Mouse (Mus musculus) gastrocnemius, postnatal 10 days (tissue): Measurements from ENCODE around the gene Ren1. TPM values are rescaled to one million over a fixed set of nuclear protein-coding genes. Genes with fewer than 3 reads are reported as not detected.

Source experiments
- DNase-seq: peaks from one replicate; pipeline ENCODE4 v3.0.0; 2021; ENCODE audit warnings: mixed read lengths
- total RNA-seq, 2 experiments: library from RNA; stranded (reverse); gene quantifications; 2 replicates each; pipeline ENCODE4 v1.2.3; 2021

Gene Ren1
- total RNA-seq, 2 experiments from 2014 or later: not detected

DNA sequence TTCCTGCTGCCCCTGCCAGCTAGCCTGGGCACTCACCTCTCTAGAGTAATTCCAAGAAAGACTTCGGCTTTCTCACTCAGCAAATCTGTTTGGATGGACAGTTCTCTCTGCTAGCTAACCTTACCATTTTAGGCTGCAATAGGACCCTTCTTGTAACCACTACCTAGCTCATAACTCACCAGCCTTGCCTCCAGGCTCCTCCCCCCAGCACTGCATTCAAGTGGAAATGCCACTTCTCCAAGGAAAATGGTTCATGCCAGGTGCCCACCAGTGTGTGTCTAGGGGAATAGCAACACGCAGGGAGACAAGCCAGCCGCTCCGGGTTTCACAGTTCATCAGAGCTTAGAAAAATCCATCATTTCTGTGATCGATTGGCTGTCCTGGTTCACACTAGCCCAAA, 27.2 kb downstream of the Ren1 start:
- DNase-seq: no peak

- no peak for DNase-seq
Measured at GRCm38 (mm10) chr1:133379254-133379985, 29.1 kb downstream of the Ren1 start.

- no peak for DNase-seq
Measured at GRCm38 (mm10) chr1:133379986-133380320, 29.6 kb downstream of the Ren1 start.

GRCm38 (mm10) chr1:133380347-133381065, 30.2 kb downstream of the Ren1 start:
- DNase-seq: peak; percentile 49

DNA sequence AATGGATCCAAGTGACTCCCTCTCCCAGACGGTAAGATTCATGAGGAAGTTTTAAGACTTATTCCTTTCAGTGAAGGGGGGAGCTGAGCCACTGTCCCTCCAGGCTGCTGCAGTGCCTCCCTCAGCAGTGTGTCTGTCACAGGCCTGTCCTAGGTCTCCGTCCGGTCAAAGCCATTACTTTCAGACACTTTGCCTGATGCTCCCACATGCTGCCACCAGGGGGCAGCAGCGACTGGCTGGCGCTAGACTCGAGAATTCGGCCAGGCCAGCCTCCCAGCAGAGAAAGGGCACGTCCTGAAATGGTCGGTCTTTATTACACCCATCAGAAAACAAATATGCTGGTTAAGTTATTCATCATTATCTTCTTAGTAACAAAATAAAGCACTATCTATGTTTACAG, 31.7 kb downstream of the Ren1 start:
- peak; percentile 63 for DNase-seq

DNA sequence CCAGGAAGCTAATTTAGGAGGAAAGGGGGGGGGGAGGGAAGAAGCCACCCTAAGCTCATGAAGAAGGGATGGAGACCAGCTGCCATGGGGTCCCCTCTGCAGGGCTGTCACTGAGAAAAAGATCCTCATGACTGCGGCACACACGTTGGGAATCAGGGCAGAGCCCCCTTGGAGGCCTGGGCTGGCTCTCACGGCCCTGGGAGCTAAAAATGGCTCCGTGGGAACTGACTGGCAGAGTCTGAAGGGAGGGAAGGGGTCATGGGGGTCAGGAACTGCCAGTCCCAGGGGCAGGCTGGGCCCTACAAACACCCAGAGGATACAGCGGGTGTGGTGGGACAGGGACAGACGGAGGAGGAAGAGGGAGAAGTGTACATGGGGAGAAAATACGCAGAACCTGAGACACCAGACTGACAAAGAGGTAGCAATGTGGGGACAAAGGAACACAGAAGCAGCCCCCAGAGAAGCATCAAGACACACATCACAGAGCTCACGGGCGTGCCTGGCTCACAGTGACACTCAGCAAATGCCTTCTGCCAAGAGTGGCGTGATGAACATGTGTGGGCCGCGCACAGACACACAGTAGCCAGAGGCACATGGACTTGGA, 32.3 kb downstream of the Ren1 start:
- DNase-seq: no peak

- DNase-seq: no peak
Measured at GRCm38 (mm10) chr1:133383157-133383783, 33.0 kb downstream of the Ren1 start.

DNA sequence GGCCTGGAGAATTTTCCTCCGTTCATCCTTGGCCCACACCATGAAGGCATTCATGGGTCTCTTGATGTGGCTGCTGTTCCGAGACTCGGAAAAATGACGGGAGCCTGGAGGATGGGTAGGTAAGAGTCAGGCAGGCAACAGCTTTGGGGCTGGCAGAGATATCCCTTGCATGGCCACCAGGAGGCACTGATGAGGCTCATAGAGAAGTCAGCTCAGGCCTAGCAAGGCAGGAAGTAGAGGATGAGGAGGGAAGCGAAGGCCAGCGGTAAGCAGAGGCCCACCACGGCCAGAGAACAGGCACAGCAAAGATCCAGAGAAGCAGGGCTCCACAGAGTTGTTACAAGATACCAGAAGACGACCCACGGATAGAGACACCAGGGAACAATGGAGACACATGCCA, 35.2 kb downstream of the Ren1 start:
- DNase-seq: peak; percentile 73

GRCm38 (mm10) chr1:133386209-133386608, 35.9 kb downstream of the Ren1 start:
- no peak for DNase-seq

DNA sequence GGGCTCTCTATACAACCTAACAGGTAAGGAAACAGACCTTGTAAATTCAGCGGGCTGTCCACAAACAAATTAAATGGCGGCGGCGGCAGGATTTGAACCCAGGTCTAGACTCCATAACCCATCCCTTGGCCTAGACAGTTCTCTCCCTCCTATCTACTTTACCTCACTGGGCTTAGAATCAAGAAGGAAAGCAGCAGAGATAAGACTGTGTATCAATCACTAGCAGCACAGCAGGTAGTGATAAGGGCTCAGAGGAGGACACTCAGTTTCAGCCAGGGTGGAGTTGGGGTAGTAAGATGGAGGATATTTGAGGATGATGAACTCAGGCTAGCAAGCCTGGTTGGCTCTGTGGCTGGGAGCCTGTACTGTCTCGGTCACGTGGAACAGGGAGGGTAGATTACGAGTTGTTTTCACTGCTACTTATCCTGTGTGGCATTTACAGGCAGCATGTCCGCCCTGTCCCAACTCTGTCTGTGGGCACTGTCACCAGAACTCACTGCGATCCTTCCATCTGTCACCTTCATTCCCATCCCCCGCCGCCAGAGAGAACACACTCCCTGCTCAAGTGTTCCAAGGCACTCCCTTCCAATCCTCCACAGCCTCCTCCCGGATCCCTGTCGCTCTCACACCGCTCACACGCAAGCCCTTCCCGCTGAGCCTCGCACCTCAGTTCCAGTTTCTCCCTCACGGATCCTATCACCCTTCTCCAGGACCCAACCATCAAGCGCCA, 37.4 kb downstream of the Ren1 start:
- no peak for DNase-seq

DNA sequence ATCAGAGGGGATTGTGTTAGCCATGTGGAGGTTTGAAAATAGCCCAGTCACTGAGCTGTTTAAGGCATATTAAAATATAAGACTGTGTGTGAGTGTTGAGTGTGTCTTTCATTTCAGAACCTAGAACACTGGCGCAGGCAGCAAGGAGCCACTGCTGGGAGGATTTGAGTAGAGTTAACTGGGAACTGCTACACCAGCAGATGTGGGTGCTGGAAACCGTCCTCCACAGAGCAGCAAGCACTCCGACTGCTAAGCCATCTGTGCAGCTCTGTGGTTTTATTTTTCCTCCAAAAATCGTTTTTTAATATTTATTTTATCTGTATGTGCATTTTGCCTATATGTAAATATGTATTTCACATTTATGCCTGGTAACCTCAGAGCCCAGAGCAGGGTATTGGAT, 44.4 kb downstream of the Ren1 start:
- DNase-seq: no peak

- no peak for DNase-seq
Measured at GRCm38 (mm10) chr1:133396693-133397092, 46.4 kb downstream of the Ren1 start.

- DNase-seq: no peak
Measured at GRCm38 (mm10) chr1:133397094-133397482, 46.8 kb downstream of the Ren1 start.

DNA sequence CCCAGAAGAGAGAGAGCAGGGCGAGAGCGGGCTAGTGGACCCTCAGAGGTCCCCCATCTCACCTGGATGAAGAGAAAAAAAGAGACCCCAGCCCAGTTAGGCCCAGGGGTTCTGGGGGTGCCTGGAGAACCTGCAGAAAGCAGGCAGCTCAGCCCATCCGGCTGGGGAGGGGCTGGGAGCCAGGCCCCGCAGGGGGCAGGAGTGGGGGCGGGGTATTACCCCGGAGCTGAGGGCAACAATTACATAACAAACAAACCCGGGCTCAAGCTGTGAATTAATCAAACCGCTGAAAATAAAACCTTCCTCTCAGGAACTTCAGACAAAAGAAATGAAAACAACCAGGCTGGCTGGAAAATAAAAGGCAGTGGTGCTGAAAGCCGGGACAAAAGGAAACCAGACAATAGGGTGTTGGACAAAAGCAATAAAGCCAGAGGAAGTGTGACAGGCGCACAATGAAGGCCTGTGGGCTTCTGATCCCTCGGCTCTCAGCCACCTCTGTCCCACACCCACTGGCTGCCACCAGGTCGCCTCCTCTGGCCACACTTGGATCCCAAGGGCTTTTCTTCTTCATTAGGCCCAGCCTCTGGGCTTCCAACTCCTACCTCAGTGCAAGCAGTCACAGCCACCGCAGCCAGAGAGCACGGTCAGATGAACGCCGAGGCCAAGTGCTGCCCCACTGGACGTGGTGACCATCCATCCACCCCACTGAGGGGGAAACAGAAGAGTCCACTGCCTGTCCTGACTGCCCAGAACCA, 47.4 kb downstream of the Ren1 start:
- DNase-seq: no peak

GRCm38 (mm10) chr1:133400014-133400725, 49.9 kb downstream of the Ren1 start:
- DNase-seq: no peak

DNA sequence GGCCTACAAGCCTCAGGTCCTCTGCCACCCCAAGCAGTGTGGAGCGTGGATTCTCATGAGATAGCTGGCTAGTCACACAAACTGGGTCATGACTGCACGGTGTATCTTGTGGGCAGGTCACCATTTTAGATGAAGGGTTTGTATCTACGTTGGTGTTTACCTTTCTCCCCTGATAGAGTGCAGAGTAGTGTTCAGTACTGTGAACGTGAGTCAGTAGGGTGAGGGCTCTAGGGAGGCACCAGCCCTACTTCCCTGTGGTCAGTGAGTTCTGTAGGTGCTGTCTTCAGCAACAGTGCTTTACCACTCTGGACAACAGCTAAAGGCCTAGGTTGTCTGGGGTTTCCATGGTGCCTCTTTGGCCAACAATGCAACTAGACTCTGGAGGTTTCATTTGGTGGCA, 53.7 kb downstream of the Ren1 start:
- DNase-seq: no peak

DNA sequence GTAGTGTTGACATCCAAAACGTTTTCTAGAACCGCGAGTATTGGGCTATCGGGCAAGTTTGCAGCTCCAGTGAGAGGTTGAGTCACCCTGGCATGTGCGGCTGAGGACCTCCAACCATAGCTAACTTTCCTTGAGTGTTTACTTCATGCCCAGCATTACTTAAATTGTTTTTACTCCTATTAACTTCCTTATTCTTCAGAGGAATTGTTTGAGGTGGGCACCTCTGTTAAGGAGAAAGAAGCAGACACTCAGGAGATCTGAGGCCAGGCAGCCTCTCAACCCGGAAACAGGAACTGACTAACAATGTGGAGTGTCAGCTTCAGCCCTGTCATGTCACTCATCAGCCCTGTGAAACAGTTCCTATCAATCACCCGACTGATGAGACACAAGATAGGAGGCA, 56.3 kb downstream of the Ren1 start:
- DNase-seq: no peak

DNA sequence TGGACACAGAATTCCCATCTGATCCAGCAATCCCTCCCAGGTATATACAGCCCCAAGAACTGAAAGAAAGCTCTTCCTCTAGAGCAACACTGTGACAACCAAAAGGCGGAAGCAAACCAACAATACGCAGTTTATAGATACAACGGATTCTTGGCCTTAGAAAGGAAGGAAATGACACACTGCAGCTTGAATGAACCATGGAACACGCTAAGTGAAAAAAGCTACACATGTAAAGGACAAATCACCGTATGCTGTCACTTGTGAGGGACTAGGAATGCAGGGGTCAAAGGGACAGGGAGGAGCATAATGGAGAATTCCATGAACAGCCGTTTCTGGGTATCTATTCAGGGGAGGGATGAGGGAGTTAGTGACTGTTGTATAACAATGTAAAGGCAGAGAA, 57.1 kb downstream of the Ren1 start:
- DNase-seq: no peak

GRCm38 (mm10) chr1:133408321-133408720, 58.0 kb downstream of the Ren1 start:
- no peak for DNase-seq

DNA sequence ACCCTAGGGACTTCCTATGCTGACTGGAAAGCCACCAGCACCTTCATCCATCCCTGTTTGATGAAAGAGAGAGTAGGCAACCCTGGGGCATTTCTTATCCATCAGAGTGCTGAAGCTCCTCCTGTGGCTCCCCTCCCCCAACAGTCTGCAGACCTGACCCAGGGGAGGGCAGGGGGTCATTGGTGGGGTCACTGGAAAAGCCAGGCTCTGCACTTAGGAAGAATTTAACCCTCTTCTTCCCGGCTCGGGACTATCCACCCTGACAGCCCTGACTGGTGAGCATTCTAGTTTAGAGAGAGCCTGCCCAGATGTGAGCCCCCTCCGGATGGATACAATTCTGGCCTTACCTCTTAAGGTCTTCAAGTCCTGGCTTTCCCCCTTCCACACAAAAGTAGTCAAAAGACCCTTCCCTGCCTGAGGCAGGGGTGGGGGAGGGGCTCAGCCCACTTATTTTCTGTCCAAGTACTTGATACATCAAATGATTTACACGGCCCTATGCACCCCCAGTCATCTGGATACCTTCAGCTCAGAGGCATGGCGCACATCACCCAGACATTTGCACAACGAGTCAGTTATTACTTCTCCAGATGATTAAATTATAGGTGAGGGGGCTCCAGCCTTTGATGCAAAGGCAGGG, 58.7 kb downstream of the Ren1 start:
- no peak for DNase-seq

- DNase-seq: no peak
Measured at GRCm38 (mm10) chr1:133409786-133410185, 59.5 kb downstream of the Ren1 start.
